Mouse (Mus musculus): ENCODE measurements at regions not wholly inside any gene's neighbourhood (a gene's known extent, or its start where the extent isn't known, plus 50 kb on each side); places are given as distances from the start of the nearest gene placed in this dataset.
"Not testable (repeated sequence)": the region's sequence is repeated elsewhere in the genome, so short reads cannot be mapped to it uniquely, and the experiment has no call there.

DNA sequence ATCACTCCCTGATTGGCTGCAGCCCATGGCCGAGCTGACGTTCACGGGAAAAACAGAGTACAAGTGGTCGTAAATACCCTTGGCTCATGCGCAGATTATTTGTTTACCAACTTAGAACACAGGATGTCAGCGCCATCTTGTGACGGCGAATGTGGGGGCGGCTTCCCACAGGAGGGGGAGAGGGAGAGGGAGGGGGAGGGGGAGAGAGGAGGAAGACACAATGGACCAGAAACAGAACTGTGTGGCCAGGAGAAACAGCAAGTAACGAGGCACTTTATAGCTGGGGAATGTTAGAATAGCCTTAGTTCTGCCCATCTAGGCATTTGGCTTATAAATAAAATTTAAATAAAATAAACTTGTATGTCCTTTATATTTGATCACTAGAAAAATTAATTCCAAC is 240.7 kb upstream of the Podxl start:
- DNase-seq, result not testable (repeated sequence)

DNA sequence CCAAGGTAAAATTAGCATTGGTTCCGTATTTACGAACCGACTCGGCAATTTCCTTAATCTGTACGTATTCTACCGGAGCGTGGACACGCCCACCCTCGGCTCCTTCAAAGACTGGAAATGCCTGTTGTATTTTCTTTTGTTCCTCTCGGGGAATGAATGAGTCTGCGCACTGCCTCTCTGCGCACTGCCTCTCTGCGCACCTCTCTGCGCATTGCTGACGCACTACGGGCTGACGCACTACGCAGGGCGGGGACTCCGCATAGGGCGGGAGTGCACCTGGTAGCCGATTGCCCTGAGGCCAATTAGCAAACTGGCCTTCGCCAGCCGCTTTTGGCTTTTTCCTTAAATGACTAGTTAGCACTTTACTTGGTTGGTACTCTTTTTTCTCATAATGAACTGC is 239.4 kb upstream of the Podxl start:
- DNase-seq, result not testable (repeated sequence)

DNA sequence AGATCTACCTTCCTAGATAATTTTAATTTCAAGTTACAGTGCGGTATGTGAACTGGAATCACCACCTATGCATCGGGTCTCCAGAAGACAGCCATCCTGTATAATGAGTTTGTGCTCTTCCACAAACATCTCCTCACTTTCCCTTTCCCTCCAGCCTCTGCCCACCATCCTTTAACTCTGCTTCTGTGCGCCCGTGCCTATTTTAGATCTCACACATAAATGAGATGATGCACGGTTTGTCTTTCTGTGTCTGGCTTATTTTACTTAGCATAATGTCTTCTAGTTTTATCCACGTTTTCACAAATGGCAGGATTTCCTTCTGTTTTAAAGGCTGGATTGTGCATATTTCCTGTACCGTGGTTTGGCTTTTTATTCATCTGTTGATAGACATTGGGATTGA is 227.8 kb upstream of the Podxl start:
- no peak for DNase-seq

DNA sequence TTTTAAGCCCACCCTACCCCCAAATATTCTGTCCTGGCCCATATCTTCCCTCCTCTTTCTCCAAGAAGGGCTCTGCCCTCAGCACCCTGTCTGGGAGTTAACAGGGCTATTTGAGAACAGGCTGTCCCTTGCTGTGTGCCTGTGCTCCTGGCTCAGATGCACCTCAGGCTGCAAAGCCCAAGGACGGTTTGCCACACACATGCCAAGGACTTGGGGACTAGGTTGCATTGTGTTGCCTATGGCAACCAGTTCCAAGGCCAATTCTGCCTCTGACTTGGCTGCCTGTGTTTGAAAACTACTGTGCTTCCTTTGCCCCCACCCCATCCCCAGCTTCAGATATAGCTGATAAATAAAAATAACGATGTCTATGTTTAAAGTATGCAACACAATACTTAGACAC is 227.1 kb upstream of the Podxl start:
- no peak for DNase-seq

DNA sequence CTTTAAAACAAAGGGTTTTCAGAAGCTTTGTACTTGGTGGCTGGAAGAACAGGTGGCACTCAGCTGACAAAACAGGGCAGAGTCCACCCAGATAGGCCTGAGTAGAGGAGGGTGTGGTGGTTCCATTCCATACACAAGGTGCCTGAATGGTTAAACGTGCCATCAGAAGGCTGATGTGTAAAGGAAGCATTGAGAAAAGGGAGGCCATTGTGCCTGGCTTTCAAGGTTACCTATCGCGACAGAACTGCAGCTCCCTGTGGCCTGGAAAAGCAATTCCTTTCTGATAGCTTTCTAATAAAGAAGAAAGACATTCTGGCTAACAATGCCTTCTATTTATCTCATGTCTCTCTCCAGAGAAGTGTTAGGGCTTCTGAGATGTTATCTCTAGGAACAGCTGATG is 213.1 kb upstream of the Podxl start:
- no peak for DNase-seq

DNA sequence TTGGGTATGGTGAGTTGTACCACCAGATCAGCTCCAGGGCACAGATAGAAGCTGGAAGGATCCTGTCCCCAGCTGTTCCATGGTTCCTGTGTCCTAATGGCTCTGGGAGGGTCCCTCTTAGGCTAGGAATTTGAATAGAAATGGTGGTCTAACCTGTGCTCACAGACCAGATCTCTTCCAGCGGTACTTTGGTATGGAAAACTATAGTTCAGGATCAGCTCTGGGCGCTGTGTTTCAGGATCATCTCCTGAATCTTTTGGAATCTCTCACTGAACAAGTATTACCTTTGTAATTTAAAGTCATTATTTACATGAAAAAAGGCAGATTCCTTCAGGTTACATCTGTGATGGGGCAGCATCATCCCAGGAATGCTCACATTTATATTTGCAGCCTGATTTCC is 208.1 kb upstream of the Podxl start:
- DNase-seq, result no peak

DNA sequence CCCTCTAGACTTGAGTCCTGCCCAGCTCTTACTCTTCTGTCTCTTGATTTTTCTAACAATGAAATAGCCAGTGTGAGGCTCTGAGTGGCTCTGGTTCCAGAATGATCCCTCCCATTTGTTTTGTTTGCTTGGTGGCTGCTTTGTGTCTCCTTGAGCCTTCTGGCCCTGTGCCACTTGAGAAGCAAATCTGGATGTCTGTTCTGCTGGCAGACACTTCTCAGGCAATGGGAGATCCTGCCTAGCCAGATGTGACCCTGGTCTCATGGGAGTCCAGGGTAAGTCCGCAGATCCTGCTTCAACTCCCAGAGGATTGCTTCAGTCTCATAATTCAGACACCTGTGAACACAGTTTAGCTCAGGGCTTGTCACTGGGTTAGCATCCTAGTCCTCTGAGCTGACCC is 181.8 kb upstream of the Podxl start:
- no peak for DNase-seq

DNA sequence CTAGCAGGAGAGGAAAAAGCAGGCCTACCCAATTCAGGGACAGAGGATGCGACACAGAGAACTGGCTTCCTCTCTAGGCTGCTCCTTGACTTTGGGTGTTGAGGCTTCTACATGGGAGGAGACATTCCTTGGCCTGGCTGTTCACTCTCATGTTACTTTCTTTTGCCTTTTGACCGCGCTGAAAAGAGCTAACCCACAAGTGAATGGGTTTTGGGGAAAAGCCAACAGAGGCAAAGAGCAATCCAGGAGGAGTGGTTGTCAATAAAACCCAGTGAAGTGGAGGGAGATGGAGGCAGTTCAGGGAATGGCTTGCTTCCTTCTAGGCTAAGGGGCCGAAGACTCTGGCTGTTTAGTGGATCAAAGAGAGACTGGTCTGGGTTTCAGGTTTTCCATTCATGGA is 167.6 kb upstream of the Podxl start:
- DNase-seq, result peak; percentile 66

DNA sequence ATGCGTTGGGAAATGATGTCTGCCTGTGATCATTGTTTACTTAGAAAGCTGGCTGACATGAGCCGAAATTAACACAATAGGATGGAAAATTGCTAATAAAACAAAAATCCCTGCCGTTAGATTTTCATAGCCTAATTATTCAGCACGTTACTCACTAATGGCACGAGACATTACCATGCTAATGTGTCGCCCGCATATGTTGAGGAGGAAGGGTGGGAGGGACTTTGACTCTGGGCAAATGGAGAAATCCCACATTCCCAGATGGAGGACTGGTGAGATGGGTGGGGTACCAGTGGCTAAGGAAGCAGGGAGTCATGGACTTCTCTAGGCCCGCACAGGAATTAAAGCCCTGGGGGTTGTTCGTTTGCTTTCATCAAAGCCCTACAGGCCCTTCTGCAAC is 155.8 kb upstream of the Podxl start:
- DNase-seq, result no peak

DNA sequence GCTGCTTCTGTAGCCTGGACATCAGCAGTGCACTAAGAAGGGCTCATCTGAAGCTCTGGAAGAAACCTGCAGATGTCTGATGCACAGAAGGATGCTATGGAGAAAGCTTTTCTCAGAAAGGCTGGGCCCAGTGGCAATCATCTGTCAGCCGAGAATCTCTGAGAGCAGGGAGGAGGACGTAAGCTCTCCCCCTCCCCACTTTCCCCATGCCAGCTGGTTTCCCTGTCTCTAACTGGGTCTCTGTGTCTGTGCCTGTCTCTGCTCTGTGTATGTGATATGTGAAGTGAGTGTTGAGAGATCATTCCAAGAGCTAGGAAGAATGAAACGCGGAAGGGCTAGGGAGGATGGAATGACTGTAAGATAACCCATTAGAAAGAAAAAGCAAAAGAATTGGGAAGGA is 155.1 kb upstream of the Podxl start:
- no peak for DNase-seq

DNA sequence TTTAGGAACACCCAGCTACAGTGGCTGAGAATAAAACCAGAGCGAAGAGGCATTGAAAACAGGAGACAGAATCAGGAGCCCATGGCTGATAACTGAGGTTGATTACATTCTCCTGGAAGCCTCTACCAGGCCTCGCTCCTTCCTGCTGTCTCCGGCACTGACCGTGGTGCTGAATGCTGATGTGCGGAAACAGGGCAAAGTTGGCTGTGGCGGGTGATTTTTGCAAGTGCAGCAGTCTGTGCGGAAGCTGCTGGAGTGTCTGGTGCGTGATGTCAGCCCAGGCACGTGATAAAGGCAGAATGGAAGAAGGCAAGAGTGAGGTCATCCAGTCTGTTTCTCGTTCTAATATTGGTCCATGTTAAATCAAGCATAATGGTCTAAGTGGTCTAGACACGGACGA is 153.8 kb upstream of the Podxl start:
- DNase-seq, result peak; percentile 27

DNA sequence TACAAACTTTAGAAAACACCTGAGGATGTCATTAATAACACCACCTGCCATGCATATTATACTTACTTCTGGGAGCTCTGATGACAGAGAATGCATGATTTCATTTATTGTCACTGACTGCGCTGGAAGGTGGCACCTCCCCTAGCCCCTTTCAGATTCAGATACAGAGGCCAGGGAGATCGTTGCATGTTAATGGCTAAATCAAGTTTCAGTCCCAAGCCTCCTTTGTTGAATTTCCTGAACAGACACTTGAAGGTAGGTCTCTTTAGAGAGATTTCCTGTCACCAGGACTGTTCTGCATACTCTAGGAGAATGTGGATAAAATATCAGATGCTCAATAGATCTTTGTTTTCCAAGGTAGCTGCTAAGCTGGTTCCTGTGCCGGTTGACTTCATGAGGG is 143.5 kb upstream of the Podxl start:
- no peak for DNase-seq

DNA sequence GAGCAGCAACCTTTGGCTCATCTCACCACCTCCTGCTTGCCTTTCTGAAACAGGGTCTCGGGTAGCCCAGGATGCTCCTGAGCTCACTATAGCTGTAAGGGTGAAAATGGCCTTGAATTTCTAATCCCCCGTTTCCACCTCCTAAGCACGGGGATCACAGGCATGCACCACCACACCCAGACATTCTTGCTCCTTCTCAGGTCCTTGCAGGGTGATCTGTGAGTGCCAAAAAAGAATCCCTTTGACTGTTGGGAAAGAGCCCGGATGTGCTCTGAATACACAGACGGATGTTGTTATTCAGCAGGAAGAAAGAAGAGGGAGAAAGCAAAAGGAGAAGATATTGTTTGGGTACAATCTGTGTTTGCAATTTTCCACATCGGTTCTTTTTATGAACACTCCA is 140.4 kb upstream of the Podxl start:
- DNase-seq, result no peak

DNA sequence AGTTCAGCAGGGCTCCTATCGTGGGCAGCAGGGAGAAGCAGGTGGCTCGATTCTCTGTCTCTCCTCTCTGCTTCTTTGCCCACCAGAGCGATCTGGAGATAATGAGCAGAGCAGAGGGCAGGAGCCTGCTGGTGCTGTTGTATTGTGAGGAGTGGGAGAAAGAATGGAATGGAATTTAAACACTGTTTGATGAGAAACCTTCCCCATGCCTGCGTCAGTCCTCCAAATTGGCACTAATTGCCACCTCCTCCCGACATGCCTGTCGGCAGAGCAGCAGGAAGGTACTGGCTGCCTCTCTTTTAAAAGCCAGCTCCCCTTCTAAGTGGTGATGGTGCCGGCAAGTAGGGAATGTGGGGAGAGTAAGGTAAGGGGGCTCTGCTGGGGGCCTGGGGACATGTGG is 139.2 kb upstream of the Podxl start:
- DNase-seq, result no peak

DNA sequence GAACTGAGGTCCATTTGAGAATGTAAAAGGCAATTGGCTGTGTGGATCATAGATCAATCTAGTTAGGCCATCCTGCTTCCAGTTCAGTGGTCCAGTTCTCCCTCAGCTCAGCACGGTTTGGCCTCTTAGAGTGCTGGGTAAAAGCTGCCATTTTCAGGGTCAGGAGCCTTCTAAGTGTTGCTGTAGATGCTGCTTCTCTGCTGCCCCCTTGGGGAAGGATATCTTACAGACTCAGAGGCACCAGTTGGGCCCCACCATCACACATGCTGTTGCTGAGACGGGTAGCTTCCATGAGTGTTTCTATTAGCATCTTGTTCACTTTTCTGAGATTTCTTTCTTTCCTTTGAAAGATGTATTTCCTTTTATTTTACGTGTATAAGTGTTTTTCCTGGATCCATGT is 132.1 kb upstream of the Podxl start:
- peak; percentile 3 for DNase-seq

DNA sequence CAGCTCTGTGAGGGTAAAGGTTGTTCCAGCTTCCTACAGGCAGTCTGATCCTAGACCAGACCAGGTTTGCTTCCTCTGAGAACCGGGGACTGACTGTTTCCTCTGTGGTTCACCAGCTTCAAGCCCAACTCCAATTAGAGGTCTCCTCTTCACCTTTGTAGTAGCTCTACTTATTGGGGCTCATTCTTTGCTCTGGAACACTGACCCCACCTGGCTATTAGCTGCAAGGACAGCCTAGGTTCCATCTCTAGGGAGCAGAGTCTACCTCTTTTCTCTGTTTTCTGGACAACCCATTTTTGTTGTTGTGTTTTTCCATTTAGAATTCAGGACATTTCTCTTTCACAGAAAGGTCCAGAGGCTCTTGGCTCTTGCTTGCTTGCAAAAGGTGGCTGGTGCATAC is 129.3 kb upstream of the Podxl start:
- no peak for DNase-seq

DNA sequence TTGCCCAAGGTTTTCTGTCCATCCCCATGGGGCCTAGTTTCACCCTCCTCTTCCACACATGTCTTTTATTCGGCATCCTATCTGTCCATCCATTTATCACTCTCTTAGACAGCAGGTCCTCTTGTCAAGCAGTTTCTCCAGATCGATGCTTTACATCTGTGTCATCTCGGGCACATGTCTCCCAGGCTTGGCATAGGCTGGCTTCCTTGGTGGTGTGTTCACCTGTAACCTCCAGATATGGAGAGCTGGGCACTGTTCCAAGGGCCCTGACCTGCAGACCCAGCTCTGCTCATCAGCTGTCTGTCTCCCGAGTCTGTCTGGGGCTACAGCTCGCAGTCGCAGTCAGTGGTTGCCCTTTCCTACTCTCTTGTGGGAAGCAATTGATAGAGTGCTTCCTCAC is 128.2 kb upstream of the Podxl start:
- DNase-seq, result no peak

DNA sequence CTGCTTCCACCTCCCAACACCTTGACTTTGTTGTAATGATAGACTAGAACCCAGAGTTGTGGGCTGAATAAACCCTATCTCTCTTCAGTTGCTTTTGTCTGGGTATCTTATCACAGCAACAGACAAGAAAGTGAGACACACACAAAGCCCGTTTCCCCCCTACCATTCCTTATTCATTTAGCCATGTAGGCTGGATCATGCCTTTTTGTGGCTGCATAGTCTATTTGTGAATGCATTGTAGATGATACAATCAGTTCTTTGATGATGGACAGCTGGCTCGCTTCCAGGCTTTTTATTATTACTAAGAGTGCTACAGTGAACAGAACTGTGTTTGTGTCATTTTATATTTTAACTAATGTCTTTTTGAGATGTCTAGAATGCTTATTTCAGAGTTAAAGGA is 116.3 kb upstream of the Podxl start:
- DNase-seq, result no peak

DNA sequence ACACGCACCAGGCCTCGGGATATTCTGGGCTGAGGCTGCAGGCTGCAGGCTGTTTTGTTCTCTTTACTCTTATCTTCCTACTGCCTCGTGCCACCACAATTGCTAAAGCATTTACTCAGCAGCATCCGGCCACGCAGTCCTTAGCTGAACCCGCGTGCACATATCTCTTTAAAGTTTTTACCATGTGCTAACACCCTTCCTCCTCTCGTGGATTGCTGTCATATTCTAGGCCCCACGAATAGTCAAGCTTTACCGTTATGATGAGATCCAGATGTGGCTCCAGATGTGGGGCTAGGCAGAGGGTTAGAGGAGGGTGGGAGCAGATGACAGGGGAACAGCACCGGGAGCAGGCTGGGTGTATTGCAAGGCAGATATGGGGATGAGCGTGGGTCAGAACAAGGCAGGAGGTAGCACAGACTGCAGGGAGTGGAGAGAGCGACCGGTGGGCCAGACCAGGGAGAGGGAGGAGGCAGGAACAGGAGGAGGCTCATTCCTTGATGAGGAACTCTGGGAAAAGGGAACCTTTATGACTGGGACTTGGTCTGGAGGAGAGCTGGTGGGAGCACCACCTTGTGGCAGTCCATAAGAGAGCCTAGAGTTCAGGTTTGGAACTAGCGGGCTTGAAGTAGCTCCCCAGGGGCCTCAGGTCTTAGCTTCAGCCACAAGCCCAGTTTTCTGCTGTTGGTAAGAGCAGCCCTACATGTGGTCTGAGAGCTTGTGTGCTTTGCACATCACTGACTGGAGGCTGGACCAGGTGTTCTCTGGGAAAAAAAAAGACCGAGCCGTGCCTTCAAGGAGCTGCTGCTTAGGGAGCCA is 102.1 kb upstream of the Podxl start:
- no peak for DNase-seq

DNA sequence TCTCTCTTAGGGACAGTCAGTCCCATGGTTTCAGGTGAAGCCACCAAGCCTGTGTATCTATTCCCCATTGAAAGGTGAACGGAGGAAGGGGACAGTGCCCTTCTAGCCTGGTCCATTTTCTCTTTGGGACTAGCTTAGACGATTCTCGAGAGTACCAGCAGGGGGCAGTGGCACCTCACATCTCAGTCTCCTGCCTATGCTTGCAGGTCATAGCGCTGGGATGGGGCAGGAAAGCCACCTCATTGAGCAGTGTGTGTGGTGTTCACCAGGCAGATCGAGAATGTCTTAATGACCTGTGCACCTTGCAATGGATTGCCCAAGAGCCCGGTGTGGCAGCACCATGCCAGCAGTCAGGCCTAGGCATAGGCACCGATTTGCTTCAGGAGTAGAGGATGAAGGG is 100.7 kb upstream of the Podxl start:
- peak; percentile 65 for DNase-seq

DNA sequence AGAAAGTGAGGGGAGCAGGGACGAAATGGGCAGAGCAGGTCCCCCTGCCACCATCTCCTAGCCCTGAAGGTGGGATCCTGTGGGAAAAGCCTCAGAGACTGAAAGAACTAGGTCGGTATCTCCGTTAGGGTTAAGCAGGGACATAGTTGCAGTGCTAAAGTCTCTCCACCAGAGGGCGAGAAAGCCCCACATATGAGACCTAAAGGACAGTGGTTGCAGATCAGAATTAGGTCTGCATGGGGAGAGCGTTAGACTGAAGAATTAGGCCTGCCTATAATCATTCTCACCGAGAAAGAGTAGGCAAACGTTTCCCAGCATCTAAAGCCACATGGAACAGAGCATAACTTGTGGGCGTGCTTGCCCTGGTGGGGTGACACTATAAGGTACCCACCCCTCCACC is 97.0 kb upstream of the Podxl start:
- peak; percentile 59 for DNase-seq

DNA sequence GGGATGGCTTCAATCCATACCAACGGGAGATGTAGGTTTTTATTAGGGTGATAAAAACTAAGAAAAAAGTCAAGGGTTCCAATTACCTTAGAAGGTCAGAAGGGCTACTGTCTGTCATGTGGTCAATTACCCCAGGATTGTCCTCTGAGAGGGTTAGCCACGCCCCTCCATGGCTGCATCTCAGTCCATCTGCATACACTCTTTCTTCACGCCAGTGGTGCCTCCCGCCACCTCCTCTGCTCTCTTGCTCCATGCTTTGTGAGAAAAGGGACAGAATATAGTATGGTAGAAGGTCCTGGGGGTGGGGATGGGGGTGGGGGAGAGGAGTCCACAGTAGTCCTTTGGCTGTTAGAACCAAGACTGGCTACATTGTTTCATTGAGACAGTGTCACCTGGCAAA is 96.1 kb upstream of the Podxl start:
- DNase-seq, result no peak

DNA sequence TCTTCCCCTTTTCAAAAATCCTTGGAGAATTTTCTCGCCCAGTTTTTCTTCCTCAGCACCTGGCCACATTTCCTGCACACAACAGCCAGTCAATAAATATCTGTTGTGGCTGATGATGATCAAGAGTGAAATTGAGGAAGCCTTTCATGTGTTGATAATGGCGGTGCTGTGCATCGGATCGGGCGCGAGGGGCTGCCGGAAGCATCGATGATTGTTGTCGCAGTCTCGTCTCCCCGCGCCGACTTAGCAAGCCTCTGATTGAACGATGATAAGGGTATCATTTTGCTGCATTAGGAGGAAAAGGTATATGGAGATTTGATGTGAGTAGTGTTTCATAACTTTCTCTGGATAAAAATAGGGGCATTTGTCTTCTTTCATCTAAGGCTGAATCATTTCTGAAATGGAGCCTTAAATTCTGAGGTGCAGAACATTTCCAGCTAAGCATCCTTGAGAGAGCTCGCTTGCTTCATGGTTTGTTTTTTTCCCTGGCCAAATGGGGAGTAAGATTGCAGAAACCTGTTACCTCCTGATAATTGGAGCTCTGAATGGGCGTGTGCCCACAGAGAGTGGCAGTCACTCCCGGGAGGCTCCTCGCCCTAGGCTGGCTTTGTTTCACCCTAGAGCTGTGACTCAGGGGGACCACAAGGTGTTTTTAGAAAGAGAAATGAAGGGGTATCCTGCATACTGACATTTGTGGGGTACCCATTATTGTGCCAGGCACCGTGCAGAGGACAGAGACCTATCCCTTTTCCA is 94.8 kb upstream of the Podxl start:
- no peak for DNase-seq

DNA sequence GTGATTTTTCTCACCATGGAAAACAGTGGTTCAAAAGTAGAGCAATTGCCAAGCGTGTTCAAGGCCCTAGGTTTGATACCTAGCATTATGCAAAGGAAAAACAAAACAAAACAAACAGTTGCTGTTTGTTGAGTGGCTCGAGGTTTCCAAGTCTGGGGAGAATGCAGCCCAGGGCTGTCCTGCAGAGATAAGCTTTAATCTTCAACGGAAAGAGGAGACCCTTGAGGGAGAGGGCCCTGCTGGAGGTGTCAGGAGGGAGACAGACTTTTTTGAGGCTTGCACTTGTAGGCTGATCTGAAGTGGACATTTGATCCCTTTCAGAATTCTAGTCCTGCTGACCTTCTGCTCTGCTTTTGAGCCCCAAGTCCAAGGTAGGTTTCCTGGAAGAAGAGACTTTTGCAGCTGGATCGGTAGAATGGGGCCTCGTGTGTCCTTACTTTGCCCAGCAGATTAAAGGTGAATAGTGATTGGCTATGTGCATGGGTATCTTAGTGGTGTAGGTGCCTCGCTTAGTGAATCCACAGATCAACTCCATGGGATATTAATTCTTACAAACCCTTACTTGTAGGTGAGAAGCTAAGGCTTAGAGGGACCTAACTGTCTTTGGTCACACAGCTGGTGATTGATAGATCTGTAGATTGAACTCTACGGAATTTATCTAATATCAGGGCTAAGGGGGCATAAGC is 87.2 kb upstream of the Podxl start:
- no peak for DNase-seq
